ENCODE assay signal across 37 mouse cellular contexts in the genomic region with DNA sequence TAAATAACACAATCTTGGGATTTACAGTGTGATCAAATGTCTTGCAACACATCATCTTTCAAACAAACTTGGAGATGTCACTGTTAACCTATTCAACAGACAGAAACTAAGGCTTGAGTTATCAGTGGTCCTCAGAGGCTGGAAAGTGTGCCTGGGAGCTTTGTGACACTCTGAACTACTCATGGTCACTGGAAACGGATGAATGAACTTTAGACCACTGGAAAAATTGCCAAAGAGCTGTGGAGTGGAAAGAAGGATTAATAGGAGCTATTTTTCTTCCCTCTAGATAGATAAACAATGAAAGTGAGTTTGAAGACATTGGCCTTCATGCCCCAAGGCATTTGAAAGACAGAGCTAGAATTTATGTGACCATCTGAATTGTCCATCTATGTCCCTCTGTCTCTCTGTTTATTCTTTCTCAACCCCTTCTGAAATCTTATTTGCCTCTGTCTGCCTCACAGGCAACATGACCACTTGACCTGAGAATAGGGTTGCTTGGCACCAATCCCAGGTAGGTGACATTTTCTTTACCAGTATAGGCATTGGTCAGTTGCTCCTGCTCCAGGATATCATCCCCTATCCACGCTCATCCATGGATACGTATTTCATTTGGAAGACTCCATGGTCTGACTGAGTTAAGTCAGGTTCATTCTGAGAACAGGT. TPM values are rescaled to one million over a fixed set of nuclear protein-coding genes. Genes with fewer than 3 reads are reported as not detected.
DNase-seq lines count a peak whose midpoint lies in the region; TF ChIP-seq lines count a peak whose summit lies in the region.
"Had no signal": no experiment of that assay in that cellular context is flagged by ENCODE, and none has a peak within 500 bp of the region (broad histone marks: within the 10 kb centered on the region; RNA-seq: fewer than 3 reads in every experiment).

No protein-coding gene starts in this region.

- DNase-seq in heart, adult 11 months, result peak; percentile 31
- DNase-seq in heart, postnatal 10 days, result no peak
- DNase-seq in kidney, adult 8-10 months, result peak; percentile 56 to 67
- no peak for DNase-seq in kidney, postnatal 10 days
- peak; percentile 75 for DNase-seq in liver, adult 2 months (ENCODE audit: extremely low read depth, low read depth, low spot score)
- no peak for DNase-seq in liver
- DNase-seq in lung, postnatal 25 days (ENCODE audit: low spot score), result peak; percentile 3
- DNase-seq in lung, postnatal 14 days, result no peak
- DNase-seq: adrenal gland, postnatal 10 days; adrenal gland, postnatal 36 days; B cell, adult 2 months; cerebellum, adult 11 months; cerebellum, adult 2 months; cerebellum, adult 9-11 months; cerebellum, postnatal 36 days; embryo, embryonic 11 days; gastrocnemius, postnatal 25 days; heart, adult 2 months had no signal

- 30% methylated on average over 3 of the region's 3 CpGs for WGBS in liver, adult 2 months

- no peak overlapping the region for H3K9ac ChIP-seq in liver, adult 2 months (ENCODE audit: low read depth, low read length)
- H3K9ac ChIP-seq: embryonic facial prominence, embryonic 13.5 days; forebrain, embryonic 12.5 days; forebrain, embryonic 15.5 days; heart, embryonic 13.5 days; hindbrain, embryonic 12.5 days; hindbrain, embryonic 15.5 days had no signal

- no peak overlapping the region for H3K4me3 ChIP-seq in liver, adult 2 months (ENCODE audit: insufficient read depth, low read depth, low read length)
- H3K4me3 ChIP-seq: embryonic facial prominence, embryonic 10.5 days; embryonic facial prominence, embryonic 13.5 days; erythroblast, embryonic 14.5 days; forebrain, embryonic 12.5 days; forebrain, embryonic 15.5 days; heart, adult 2 months; heart, embryonic 10.5 days; heart, embryonic 13.5 days; hindbrain, embryonic 12.5 days; hindbrain, embryonic 15.5 days had no signal

- H3K36me3 ChIP-seq in liver, adult 2 months (ENCODE audit: control insufficient read depth, insufficient read depth, low read length), result no peaks in the 10 kb centered on the region
- H3K36me3 ChIP-seq: embryonic facial prominence, embryonic 10.5 days; embryonic facial prominence, embryonic 13.5 days; forebrain, embryonic 12.5 days; forebrain, embryonic 15.5 days; G1E; heart, embryonic 10.5 days; heart, embryonic 13.5 days; hindbrain, embryonic 12.5 days; hindbrain, embryonic 15.5 days had no signal

- H3K27ac ChIP-seq in liver, adult 2 months (replicated peaks; ENCODE audit: insufficient read depth, low read depth, low read length), result peak overlapping the region; percentile 82
- H3K27ac ChIP-seq: embryonic facial prominence, embryonic 10.5 days; embryonic facial prominence, embryonic 13.5 days; forebrain, embryonic 12.5 days; forebrain, embryonic 15.5 days; heart, adult 2 months; heart, embryonic 10.5 days; heart, embryonic 13.5 days; hindbrain, embryonic 12.5 days; hindbrain, embryonic 15.5 days had no signal

- H3K4me1 ChIP-seq in liver, adult 2 months (ENCODE audit: control insufficient read depth, insufficient read depth, low read length), result peaks cover 33% of the 10 kb centered on the region
- H3K4me1 ChIP-seq: embryonic facial prominence, embryonic 10.5 days; embryonic facial prominence, embryonic 13.5 days; forebrain, embryonic 12.5 days; forebrain, embryonic 15.5 days; heart, embryonic 10.5 days; heart, embryonic 13.5 days; hindbrain, embryonic 12.5 days; hindbrain, embryonic 15.5 days had no signal

- no peak for TF ChIP-seq CTCF in liver, adult 2 months (IDR thresholded peaks at IDR 0.05; ENCODE audit: low read depth, low read length)

- no peaks in the 10 kb centered on the region for H3K79me2 ChIP-seq in liver, adult 2 months (ENCODE audit: control insufficient read depth, insufficient read depth, low read length)

- intact Hi-C loops in heart, postnatal 10 days (cut with DNase I), result no loop called here

- no peak for TF ChIP-seq POLR2A in liver, adult 2 months (IDR thresholded peaks at IDR 0.05; ENCODE audit: extremely low read depth, insufficient read depth, low read length)

- H3K27me3 ChIP-seq in liver, adult 2 months (ENCODE audit: control insufficient read depth, insufficient read depth, low read length), result no peaks in the 10 kb centered on the region
- H3K27me3 ChIP-seq: CH12.LX; embryonic facial prominence, embryonic 13.5 days; forebrain, embryonic 12.5 days; forebrain, embryonic 15.5 days; heart, embryonic 13.5 days; hindbrain, embryonic 12.5 days; hindbrain, embryonic 15.5 days; Patski had no signal

RNA-seq across cellular contexts. Expression of a gene that starts 5.8 kb away (rescaled TPM):
- not detected for total RNA-seq in heart, postnatal 10 days (2021)
- total RNA-seq in liver, adult 2 months (2014; rRNA removed), result 2.3 and 8.3 TPM in 2 replicates
- 1.2 TPM in 2 replicates for polyA plus RNA-seq in liver, adult 2 months (2012; rRNA removed)
- total RNA-seq: adrenal gland, postnatal 36 days; CH12.LX; gastrocnemius, adult 8-10 months; gastrocnemius, postnatal 25 days; heart, adult 2 months; heart, postnatal 25 days; hematopoietic stem cell, adult 5-6 weeks had no signal
- polyA plus RNA-seq: cerebellum, adult 2 months; cortical plate, adult 2 months; embryonic facial prominence, embryonic 10.5 days; embryonic facial prominence, embryonic 13.5 days; erythroblast, embryonic 14.5 days; forebrain, embryonic 12.5 days; forebrain, embryonic 15.5 days; G1E; heart, adult 2 months; heart, embryonic 10.5 days; heart, embryonic 13.5 days; heart, embryonic 16.5 days; hindbrain, embryonic 12.5 days had no signal

RNA-seq across cellular contexts. Expression of a gene that starts 36.6 kb away (rescaled TPM):
- total RNA-seq in heart, postnatal 10 days (2021), result not detected
- 5.7 and 11.6 TPM in 2 replicates for total RNA-seq in liver, adult 2 months (2014; rRNA removed)
- 1.3 and 2.0 TPM in 2 replicates for polyA plus RNA-seq in liver, adult 2 months (2012; rRNA removed)
- total RNA-seq: adrenal gland, adult 18-20 months; adrenal gland, postnatal 36 days; CH12.LX; G1E; gastrocnemius, adult 8-10 months; gastrocnemius, postnatal 25 days; heart, adult 2 months; heart, postnatal 25 days; hematopoietic stem cell, adult 5-6 weeks had no signal
- polyA plus RNA-seq: cerebellum, adult 2 months; cortical plate, adult 2 months; embryonic facial prominence, embryonic 10.5 days; embryonic facial prominence, embryonic 13.5 days; erythroblast, embryonic 14.5 days; forebrain, embryonic 12.5 days; forebrain, embryonic 15.5 days; G1E; heart, embryonic 10.5 days; heart, embryonic 13.5 days; heart, embryonic 16.5 days; Patski had no signal

RNA-seq across cellular contexts. Expression of a gene that starts 40.7 kb away (rescaled TPM):
- total RNA-seq in heart, postnatal 10 days (2021), result under 1 TPM; 0.38 to 0.55 TPM
- 104 and 109 TPM in 2 replicates for total RNA-seq in liver, adult 2 months (2014; rRNA removed)
- 86.9 and 127 TPM in 2 replicates for polyA plus RNA-seq in liver, adult 2 months (2012; rRNA removed)
- total RNA-seq: CH12.LX; hematopoietic stem cell, adult 5-6 weeks had no signal
- polyA plus RNA-seq: embryonic facial prominence, embryonic 10.5 days; embryonic facial prominence, embryonic 13.5 days; erythroblast, embryonic 14.5 days; forebrain, embryonic 12.5 days; forebrain, embryonic 15.5 days; G1E; heart, embryonic 10.5 days; heart, embryonic 13.5 days; heart, embryonic 16.5 days; hindbrain, embryonic 12.5 days; hindbrain, embryonic 15.5 days had no signal

RNA-seq across cellular contexts. Expression of a gene that starts 46.9 kb away (rescaled TPM):
- not detected for total RNA-seq in heart, postnatal 10 days (2021)
- 357 and 475 TPM in 2 replicates for total RNA-seq in liver, adult 2 months (2014; rRNA removed)
- 223 and 257 TPM in 2 replicates for polyA plus RNA-seq in liver, adult 2 months (2012; rRNA removed)
- total RNA-seq: adrenal gland, postnatal 36 days; CH12.LX; G1E; gastrocnemius, postnatal 25 days; heart, adult 2 months; heart, postnatal 25 days; hematopoietic stem cell, adult 5-6 weeks had no signal
- polyA plus RNA-seq: cerebellum, adult 2 months; cortical plate, adult 2 months; embryonic facial prominence, embryonic 10.5 days; embryonic facial prominence, embryonic 13.5 days; erythroblast, embryonic 14.5 days; forebrain, embryonic 12.5 days; forebrain, embryonic 15.5 days; G1E; gonadal fat pad, adult 2 months; heart, embryonic 10.5 days; hindbrain, embryonic 12.5 days; hindbrain, embryonic 15.5 days; Patski had no signal

Comparison
In these comparisons a context has a peak if more than half of its experiments do, and no peak if none do; other contexts are left out.
1. DNase-seq: peak in heart, adult 11 months (single experiment), kidney, adult 8-10 months (2 of 2), liver, adult 2 months (single experiment) and lung, postnatal 25 days (single experiment); none in heart, postnatal 10 days (0 of 2), kidney, postnatal 10 days (single experiment), liver (single experiment) and lung, postnatal 14 days (single experiment).
2. RNA of a gene that starts 40.7 kb away (total RNA-seq): 104 to 109 TPM in liver, adult 2 months; 0.38 to 0.55 TPM in heart, postnatal 10 days; every median in the first group is over 10 times any median in the second.